Mouse (Mus musculus) liver, embryonic 15.5 days (tissue): ENCODE measurements around the gene Col20a1. TPM values are rescaled to one million over a fixed set of nuclear protein-coding genes. Genes with fewer than 3 reads are reported as not detected.

Experiments used
- ATAC-seq: fragments of 200-750 bp; cut with Nextera tagmentation; 2 replicates; pipeline ENCODE4 v1.8.0; 2017; ENCODE audit warnings: moderate number of reproducible peaks, mild to moderate bottlenecking, moderate library complexity; ENCODE audit not compliant: insufficient read depth
- H3K27ac ChIP-seq: fragments of 300-500 bp; sonication (generic); replicated peaks from 2 replicates; pipeline ENCODE4 v1.5.1; 2015; ENCODE audit warnings: mild to moderate bottlenecking, inconsistent platforms
- H3K27me3 ChIP-seq: fragments of 300-500 bp; sonication (generic); 2 replicates; pipeline ENCODE4 v1.6.1; 2015; ENCODE audit warnings: mild to moderate bottlenecking, inconsistent platforms
- H3K36me3 ChIP-seq: fragments of 300-500 bp; sonication (generic); replicated peaks from 2 replicates; pipeline ENCODE4 v1.6.1; 2015; ENCODE audit warnings: moderate library complexity, mild to moderate bottlenecking, inconsistent platforms
- H3K4me1 ChIP-seq: fragments of 300-500 bp; sonication (generic); replicated peaks from 2 replicates; pipeline ENCODE4 v1.6.1; 2015; ENCODE audit warnings: inconsistent platforms
- H3K4me2 ChIP-seq: fragments of 300-500 bp; sonication (generic); 2 replicates; pipeline ENCODE4 v1.6.1; 2015; ENCODE audit warnings: moderate library complexity, mild to moderate bottlenecking, inconsistent platforms
- H3K4me3 ChIP-seq: fragments of 300-500 bp; sonication (generic); replicated peaks from 2 replicates; pipeline ENCODE4 v1.5.1; 2015; ENCODE audit warnings: mild to moderate bottlenecking, inconsistent platforms
- H3K9ac ChIP-seq: fragments of 300-500 bp; sonication (generic); 2 replicates; pipeline ENCODE4 v1.6.1; 2015; ENCODE audit warnings: moderate library complexity, mild to moderate bottlenecking, inconsistent platforms
- H3K9me3 ChIP-seq: fragments of 300-500 bp; sonication (generic); replicated peaks from 2 replicates; pipeline ENCODE4 v1.6.1; 2016; ENCODE audit warnings: inconsistent platforms
- WGBS: fragments of 180-500 bp; shearing (Covaris S2); methylation state at CpG from one replicate; pipeline ENCODE4 v1.1.7; 2015; ENCODE audit warnings: mixed read lengths; ENCODE audit not compliant: insufficient replicate concordance; 5-methylcytosine and 5-hydroxymethylcytosine counted together
- polyA plus RNA-seq: library from polyadenylated mRNA; unstranded; fragments of >200 nt; fragmentation: Nextera tagmentation; extraction: Ambion mirVana; gene quantifications from 2 replicates; pipeline ENCODE4 v1.2.1, GENCODE M21; 2015

Gene Col20a1
- 0.07 TPM in 1 of 2 replicates, not detected in the other for polyA plus RNA-seq

DNA sequence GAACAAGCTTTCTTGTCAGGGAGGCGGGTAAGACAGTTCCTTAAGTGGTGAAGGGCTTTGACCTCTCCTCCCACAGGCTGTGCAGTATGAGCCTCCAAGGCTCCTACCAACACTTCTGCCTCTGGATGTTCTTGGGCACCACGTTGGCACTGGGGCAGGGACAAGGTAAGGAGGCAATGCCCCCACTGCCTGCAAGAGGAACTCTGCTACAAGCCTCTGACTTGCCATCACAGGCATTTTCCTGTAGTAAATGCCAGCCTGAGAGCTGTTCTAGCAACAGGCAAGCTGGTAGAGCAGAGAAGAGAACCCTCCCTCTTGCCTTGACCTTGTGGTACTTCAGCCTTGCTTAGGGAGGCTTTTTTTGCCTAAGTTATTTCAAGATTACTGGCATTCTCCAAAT is at the start of gene Col20a1:
Col20a1 (plus strand) TSS at position 87 of the 400 bp plus-strand sequence.
- peaks cover 11% of the 10 kb centered on the region for H3K36me3 ChIP-seq

GRCm38 (mm10) chr2:180940187-180940586 is 46.1 kb upstream of the Col20a1 start:
- Histone ChIP-seq H3K4me3 (no peak overlapping the region), H3K27ac (no peak overlapping the region), H3K4me2 (no peak overlapping the region), H3K4me1 (no peaks in the 10 kb centered on the region), H3K9me3 (no peaks in the 10 kb centered on the region), H3K27me3 (no peaks in the 10 kb centered on the region), H3K9ac (no peak overlapping the region), H3K36me3 (no peaks in the 10 kb centered on the region)
- ATAC-seq: no peak

More for the DNA sequence above, at the start of gene Col20a1:
- Histone ChIP-seq H3K9ac (no peak within 1 kb of the TSS), H3K27me3 (no peaks in the 10 kb centered on the region), H3K4me2 (no peak within 1 kb of the TSS), H3K4me1 (no peaks in the 10 kb centered on the region), H3K4me3 (no peak within 1 kb of the TSS), H3K27ac (no peak within 1 kb of the TSS), H3K9me3 (no peaks in the 10 kb centered on the region)
- 50% methylated on average over 2 of the region's 2 CpGs for WGBS
- no peak for ATAC-seq

DNA sequence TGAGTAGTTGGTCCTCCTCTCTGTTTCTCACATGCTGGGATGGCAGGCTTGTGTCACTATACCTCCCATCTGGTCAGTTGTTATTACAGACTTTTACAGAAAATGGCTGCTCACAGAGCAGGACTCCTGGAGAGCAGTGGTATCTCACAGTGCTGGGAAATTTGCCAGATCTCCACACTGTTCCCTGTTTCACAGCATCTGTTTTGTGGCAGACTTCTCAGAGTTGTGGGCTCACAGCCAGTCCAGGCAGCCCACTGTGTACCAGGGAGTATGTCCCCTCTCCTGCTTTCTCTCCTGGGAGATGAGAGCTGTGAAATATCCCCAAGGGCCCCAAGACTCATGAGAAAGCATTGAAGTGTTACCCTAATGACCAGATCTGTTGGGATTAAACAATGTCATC is 44.5 kb upstream of the Col20a1 start:
- H3K4me2 ChIP-seq: no peak overlapping the region
- no peak overlapping the region for H3K4me3 ChIP-seq
- H3K36me3 ChIP-seq: no peaks in the 10 kb centered on the region
- H3K9me3 ChIP-seq: no peaks in the 10 kb centered on the region
- H3K9ac ChIP-seq: no peak overlapping the region
- H3K4me1 ChIP-seq: no peaks in the 10 kb centered on the region
- no peak overlapping the region for H3K27ac ChIP-seq
- no peaks in the 10 kb centered on the region for H3K27me3 ChIP-seq
- no peak for ATAC-seq

DNA sequence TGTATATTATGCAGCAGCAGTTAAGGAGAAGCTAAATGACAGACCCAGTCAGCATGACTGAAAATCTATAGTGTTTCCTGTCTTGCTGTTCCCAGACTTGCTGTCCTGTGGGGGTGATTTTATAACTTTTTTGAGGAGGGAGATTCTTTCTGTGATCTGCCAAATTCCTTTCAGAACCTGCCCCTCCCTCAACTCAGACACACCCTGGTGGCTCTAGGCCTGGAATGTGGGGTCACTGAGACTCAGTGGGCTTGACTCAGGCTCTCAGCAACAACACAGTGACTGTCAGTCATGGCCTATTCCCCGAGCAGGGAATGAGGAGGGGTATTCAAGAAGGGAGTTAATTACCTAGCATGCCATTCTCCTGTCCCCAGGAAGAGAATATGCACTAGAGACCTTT is 36.4 kb upstream of the Col20a1 start:
- no peak for ATAC-seq
- no peaks in the 10 kb centered on the region for H3K36me3 ChIP-seq
- no peak overlapping the region for H3K27ac ChIP-seq
- 17% methylated on average over 1 of the region's 1 CpGs for WGBS
- H3K4me3 ChIP-seq: no peak overlapping the region
- no peaks in the 10 kb centered on the region for H3K9me3 ChIP-seq
- H3K27me3 ChIP-seq: peaks cover 51% of the 10 kb centered on the region
- no peak overlapping the region for H3K9ac ChIP-seq
- no peaks in the 10 kb centered on the region for H3K4me1 ChIP-seq
- no peak overlapping the region for H3K4me2 ChIP-seq

DNA sequence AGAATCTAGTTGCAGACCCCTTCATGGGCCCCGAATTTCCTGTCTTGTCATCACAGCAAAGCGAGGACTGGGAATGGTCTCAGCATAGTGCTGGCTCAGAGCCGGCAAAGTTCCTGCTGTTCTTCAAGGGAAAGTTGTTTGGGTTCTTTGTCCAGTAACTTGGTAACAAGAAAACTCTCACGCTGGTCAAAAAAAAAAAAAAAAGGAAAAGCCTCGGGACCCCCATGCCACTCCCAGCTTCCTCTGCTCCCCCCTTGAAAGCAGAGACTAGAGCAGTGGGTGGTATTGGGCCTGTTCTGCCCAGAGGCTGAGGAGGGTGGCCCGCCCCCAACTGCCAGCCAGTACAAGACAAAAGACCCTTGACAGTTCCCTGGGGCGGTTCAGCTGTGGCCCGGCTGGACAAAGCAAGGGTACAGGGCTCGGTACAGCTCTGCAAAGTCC is 33.6 kb upstream of the Col20a1 start:
- Histone ChIP-seq H3K9me3 (no peaks in the 10 kb centered on the region), H3K4me1 (no peaks in the 10 kb centered on the region), H3K27ac (no peak overlapping the region), H3K36me3 (no peaks in the 10 kb centered on the region), H3K4me3 (no peak overlapping the region), H3K4me2 (no peak overlapping the region), H3K9ac (no peak overlapping the region), H3K27me3 (peaks cover 73% of the 10 kb centered on the region)
- WGBS: 26% methylated on average over 9 of the region's 9 CpGs
- no peak for ATAC-seq

DNA sequence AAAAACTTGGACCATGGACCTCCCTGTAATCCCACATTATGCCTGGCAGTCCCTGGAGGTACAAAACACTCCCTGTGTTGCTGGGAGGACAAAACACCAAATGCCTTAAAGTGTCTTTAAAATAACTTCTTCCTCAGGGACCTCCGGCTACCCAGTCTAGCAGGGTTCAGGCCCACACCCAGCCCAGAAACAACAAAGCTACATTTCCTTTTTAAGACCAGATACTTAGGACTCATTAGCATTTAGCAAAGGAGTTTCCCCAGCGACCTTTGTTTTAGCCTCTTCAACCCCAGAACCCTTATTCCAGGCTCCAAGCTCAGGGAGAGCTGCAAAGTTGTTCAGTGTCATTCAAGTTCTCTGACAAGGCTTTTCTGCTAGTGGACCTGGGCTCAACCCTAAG is 32.7 kb upstream of the Col20a1 start:
- Histone ChIP-seq H3K27me3 (peaks cover 73% of the 10 kb centered on the region), H3K4me1 (no peaks in the 10 kb centered on the region), H3K27ac (no peak overlapping the region), H3K4me3 (no peak overlapping the region), H3K9ac (no peak overlapping the region), H3K36me3 (no peaks in the 10 kb centered on the region), H3K9me3 (no peaks in the 10 kb centered on the region), H3K4me2 (0 out of 2 replicates have a peak overlapping the region, but pooled peaks have one; percentile 59)
- ATAC-seq: no peak
- 34% methylated on average over 2 of the region's 2 CpGs for WGBS

DNA sequence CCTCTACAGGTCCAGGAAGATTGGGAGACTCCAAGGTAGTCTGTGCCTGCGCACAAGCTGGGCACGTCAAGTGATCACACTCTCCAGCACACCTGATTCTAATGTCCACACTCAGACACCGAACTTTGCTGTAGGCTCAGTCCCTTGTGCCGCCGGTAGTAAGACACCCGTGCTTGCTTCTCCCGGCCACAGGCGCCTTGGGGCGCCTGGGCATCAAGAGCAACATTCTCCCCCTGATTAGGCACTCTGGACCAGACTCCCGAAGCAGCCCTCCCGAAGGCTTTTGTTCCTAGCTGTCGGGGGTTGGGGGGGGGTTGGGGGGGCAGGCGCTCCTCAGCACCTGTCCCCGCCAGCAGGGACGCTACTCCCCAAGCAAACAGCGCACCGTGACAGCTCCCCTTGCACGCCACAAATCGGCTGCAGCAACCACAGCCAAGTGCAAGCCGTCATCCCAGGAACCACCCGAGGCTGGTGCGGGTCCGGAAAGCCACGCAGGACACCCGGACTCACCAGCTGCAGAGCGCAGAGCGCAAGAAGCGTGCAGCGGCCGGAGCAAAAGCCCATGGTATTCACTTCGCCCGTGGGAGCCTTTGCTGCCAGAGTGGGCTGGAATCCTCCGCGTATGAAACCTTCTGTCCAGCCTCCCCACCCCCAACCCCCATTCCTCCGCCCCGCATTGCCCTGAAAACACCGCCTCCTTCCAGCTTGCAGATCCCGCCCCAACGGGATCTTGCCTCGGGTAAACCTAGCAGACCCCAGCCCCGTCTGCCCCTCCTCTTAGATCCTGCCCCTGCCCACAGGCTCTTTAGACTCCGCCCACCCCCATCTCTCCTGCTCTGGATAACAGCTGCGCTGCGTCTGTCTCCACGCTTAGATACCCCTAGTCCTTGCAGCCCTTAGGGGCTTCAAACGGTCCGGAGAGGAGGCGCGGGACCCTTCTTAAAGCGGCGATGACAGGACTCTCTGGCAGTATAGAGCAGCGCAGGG is 32.0 kb upstream of the Col20a1 start, which contains the start of gene Nkain4:
Nkain4 (minus strand) TSS at position 639 of the 987 bp plus-strand sequence.
- Histone ChIP-seq H3K9ac (no peak within 1 kb of the TSS), H3K27ac (no peak within 1 kb of the TSS), H3K27me3 (peaks cover 69% of the 10 kb centered on the region), H3K4me1 (no peaks in the 10 kb centered on the region), H3K36me3 (no peaks in the 10 kb centered on the region), H3K4me3 (peak within 1 kb of the TSS; percentile 39), H3K4me2 (peak within 1 kb of the TSS; percentile 59), H3K9me3 (no peaks in the 10 kb centered on the region)
- 0 out of 2 replicates have a peak, but pooled peaks have one; percentile 40 for ATAC-seq
- WGBS: 3% methylated on average over 52 of the region's 52 CpGs

DNA sequence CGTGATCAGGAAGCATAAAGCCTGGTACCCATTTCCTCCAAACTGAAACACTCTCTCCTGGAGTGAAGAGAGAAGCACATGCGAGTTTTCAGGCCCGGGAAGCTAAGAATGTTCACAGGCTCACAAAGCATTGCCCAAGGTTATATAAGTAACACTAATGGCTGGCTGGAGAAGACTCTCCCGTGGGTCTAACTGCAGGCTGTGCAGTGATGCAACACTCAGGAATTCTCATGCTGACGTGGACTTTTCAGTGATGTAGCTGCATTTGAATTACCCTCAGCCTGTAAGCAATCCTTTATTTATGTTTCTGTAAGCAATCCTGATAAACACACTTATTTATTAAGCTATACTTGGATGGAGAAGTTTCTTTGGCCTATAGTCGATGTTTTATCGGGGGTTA is 26.7 kb upstream of the Col20a1 start:
- WGBS: 49% methylated on average over 7 of the region's 7 CpGs
- H3K27ac ChIP-seq: no peak overlapping the region
- no peak for ATAC-seq
- H3K9ac ChIP-seq: no peak overlapping the region
- H3K27me3 ChIP-seq: peaks cover 25% of the 10 kb centered on the region
- H3K9me3 ChIP-seq: no peaks in the 10 kb centered on the region
- H3K4me1 ChIP-seq: peaks cover 18% of the 10 kb centered on the region
- no peaks in the 10 kb centered on the region for H3K36me3 ChIP-seq
- H3K4me2 ChIP-seq: no peak overlapping the region
- no peak overlapping the region for H3K4me3 ChIP-seq

GRCm38 (mm10) chr2:180960187-180960586 is 26.1 kb upstream of the Col20a1 start:
- no peak for ATAC-seq
- Histone ChIP-seq H3K27ac (no peak overlapping the region), H3K4me3 (no peak overlapping the region), H3K27me3 (peaks cover 19% of the 10 kb centered on the region), H3K9me3 (no peaks in the 10 kb centered on the region), H3K36me3 (no peaks in the 10 kb centered on the region), H3K9ac (no peak overlapping the region), H3K4me2 (no peak overlapping the region), H3K4me1 (peaks cover 18% of the 10 kb centered on the region)
- WGBS: 44% methylated on average over 3 of the region's 3 CpGs

GRCm38 (mm10) chr2:180962616-180963308 is 23.6 kb upstream of the Col20a1 start:
- peaks cover 27% of the 10 kb centered on the region for H3K4me1 ChIP-seq
- H3K4me3 ChIP-seq: no peak overlapping the region
- no peak for ATAC-seq
- H3K9ac ChIP-seq: no peak overlapping the region
- no peak overlapping the region for H3K27ac ChIP-seq
- H3K27me3 ChIP-seq: no peaks in the 10 kb centered on the region; the same call in 1 of the 2 replicates
- 49% methylated on average over 2 of the region's 2 CpGs for WGBS
- H3K36me3 ChIP-seq: no peaks in the 10 kb centered on the region
- H3K9me3 ChIP-seq: no peaks in the 10 kb centered on the region
- H3K4me2 ChIP-seq: no peak overlapping the region

- no peak for ATAC-seq
- H3K4me2 ChIP-seq: no peak overlapping the region
Observed at GRCm38 (mm10) chr2:180963956-180964355, 22.4 kb upstream of the Col20a1 start.

More at GRCm38 (mm10) chr2:180963956-180964355, 22.4 kb upstream of the Col20a1 start:
- H3K27me3 ChIP-seq: no peaks in the 10 kb centered on the region; the same call in 1 of the 2 replicates
- peaks cover 39% of the 10 kb centered on the region for H3K4me1 ChIP-seq
- H3K27ac ChIP-seq: no peak overlapping the region
- H3K36me3 ChIP-seq: no peaks in the 10 kb centered on the region; the same call in 1 of the 2 replicates
- WGBS: 4% methylated on average over 5 of the region's 5 CpGs
- H3K9me3 ChIP-seq: no peaks in the 10 kb centered on the region
- no peak overlapping the region for H3K4me3 ChIP-seq
- no peak overlapping the region for H3K9ac ChIP-seq
